Mouse (Mus musculus) CH12.LX (cell line): ENCODE measurements around the gene Rtn4rl2.
A peak's percentile ranks its signal among the peaks of the same experiment; 100 is the strongest.

ENCODE experiments used
- CHD2 ChIP-seq: IDR thresholded peaks from 2 replicates; pipeline ENCODE4 v1.6.1; 2011; ENCODE audit warnings: low read length, improper control_type of control experiment
- CTCF ChIP-seq, 2 experiments: IDR thresholded peaks in 1 of 2; conservative IDR thresholded peaks in 1 of 2; 2 replicates each; pipeline ENCODE4 v1.5.1; 2011 to 2012; ENCODE audit warnings: low read depth in 2 of 2, low read length in 2 of 2, improper control_type of control experiment in 1 of 2, inconsistent platforms in 1 of 2, mild to moderate bottlenecking in 1 of 2, moderate library complexity in 1 of 2
- E2F4 ChIP-seq: IDR thresholded peaks from 2 replicates; pipeline ENCODE4 v1.6.1; 2011; ENCODE audit warnings: low read depth, low read length, improper control_type of control experiment; ENCODE audit not compliant: insufficient replicate concordance
- EP300 ChIP-seq: IDR thresholded peaks from 2 replicates; pipeline ENCODE4 v1.6.1; 2011; ENCODE audit warnings: low read length, improper control_type of control experiment
- ETS1 ChIP-seq: conservative IDR thresholded peaks from 2 replicates; pipeline ENCODE4 v1.6.1; 2012; ENCODE audit warnings: low read depth, mild to moderate bottlenecking, inconsistent platforms, low read length, improper control_type of control experiment, moderate library complexity
- MAZ ChIP-seq: IDR thresholded peaks from 2 replicates; pipeline ENCODE4 v1.6.1; 2012; ENCODE audit warnings: low read depth, mild to moderate bottlenecking, inconsistent platforms, low read length, improper control_type of control experiment, moderate library complexity
- NELFE ChIP-seq: IDR thresholded peaks from 2 replicates; pipeline ENCODE4 v1.6.1; 2011; ENCODE audit warnings: low read depth, low read length, improper control_type of control experiment
- PAX5 ChIP-seq: IDR thresholded peaks from 2 replicates; pipeline ENCODE4 v1.6.1; 2012; ENCODE audit warnings: low read length, inconsistent platforms, mixed read lengths
- RAD21 ChIP-seq: IDR thresholded peaks from 2 replicates; pipeline ENCODE4 v1.6.1; 2011; ENCODE audit warnings: low read depth, mild to moderate bottlenecking, low read length, improper control_type of control experiment, moderate library complexity
- TBP ChIP-seq: conservative IDR thresholded peaks from 2 replicates; pipeline ENCODE4 v1.6.1; 2011; ENCODE audit warnings: low read depth, low read length, improper control_type of control experiment
- USF1 ChIP-seq: IDR thresholded peaks from 2 replicates; pipeline ENCODE4 v1.6.1; 2014; ENCODE audit warnings: low read depth, mild to moderate bottlenecking, inconsistent platforms, low read length, improper control_type of control experiment
- ZMIZ1 ChIP-seq: IDR thresholded peaks from 2 replicates; pipeline ENCODE4 v1.6.1; 2012; ENCODE audit warnings: low read depth, mild to moderate bottlenecking, inconsistent platforms, low read length, improper control_type of control experiment
- ZNF384 ChIP-seq: IDR thresholded peaks from 2 replicates; pipeline ENCODE4 v1.6.1; 2012; ENCODE audit warnings: low read depth, low read length, improper control_type of control experiment, inconsistent platforms

- TF ChIP-seq PAX5 (no peak), ZMIZ1 (no peak), EP300 (no peak), NELFE (no peak), TBP (no peak), MAZ (no peak), CTCF (conservative IDR thresholded peaks at IDR 0.05 in 1 of 2, IDR thresholded peaks at IDR 0.05 in 1 of 2; ENCODE audit: low read depth in 2 of 2, low read length in 2 of 2) (peak; percentile 33 to 88; a peak in 3 of 4 replicates), RAD21 (peak; percentile 75), ETS1 (no peak), E2F4 (no peak), USF1 (no peak), ZNF384 (no peak), CHD2 (no peak)
Measured at GRCm38 (mm10) chr2:84890045-84890340, 3.5 kb upstream of the Rtn4rl2 start.
